Mouse (Mus musculus): ENCODE measurements around the gene Nfam1. TPM values are rescaled to one million over a fixed set of nuclear protein-coding genes. Genes with fewer than 3 reads are reported as not detected.
A peak's percentile ranks its signal among the peaks of the same experiment; 100 is the strongest.

Nfam1 gene
- polyA plus RNA-seq, 1 experiment from 2014 or later: 10.4 TPM

DNA sequence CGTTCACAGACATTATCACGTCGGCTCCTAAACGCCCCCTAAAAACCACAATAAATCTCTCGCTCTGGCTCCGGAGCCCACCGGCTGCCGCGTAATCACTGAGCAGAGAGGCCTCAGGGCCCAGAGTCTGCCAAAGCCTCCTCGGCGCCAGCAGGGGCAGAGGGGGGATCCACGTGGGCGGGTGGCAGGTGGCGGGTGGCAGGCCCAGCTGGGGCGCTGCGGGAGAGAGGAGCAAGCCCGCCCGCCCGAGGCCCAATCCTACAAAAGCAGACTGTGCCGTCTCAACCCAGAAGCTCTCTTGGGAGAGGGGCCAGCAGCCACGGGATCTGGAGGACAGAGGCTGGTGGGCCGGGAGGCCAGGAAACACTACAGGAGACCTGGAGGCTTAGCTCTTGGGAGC lies 64.7 kb downstream of the Nfam1 start:
- no peak overlapping the region for H3K4me2 ChIP-seq (ENCODE audit: low read depth, low read length)
- H3K27ac ChIP-seq (ENCODE audit: low read depth): no peak overlapping the region
- H3K36me3 ChIP-seq (replicated peaks; ENCODE audit: insufficient read depth, low read length): no peaks in the 10 kb centered on the region
- DNase-seq (peak; percentile 30), ATAC-seq (no peak)
- 11% methylated on average over 22 of the region's 22 CpGs for WGBS (ENCODE audit: insufficient replicate concordance)
- TF ChIP-seq EP300 (IDR thresholded peaks at IDR 0.05; ENCODE audit: low read depth) (no peak), CTCF (IDR thresholded peaks at IDR 0.05; ENCODE audit: low read depth) (no peak)
- H3K9me3 ChIP-seq (ENCODE audit: low read length): no peaks in the 10 kb centered on the region
- peaks cover 19% of the 10 kb centered on the region for H3K27me3 ChIP-seq (ENCODE audit: insufficient read depth, low read length)
- no peak overlapping the region for H3K9ac ChIP-seq (replicated peaks)
- peaks cover 11% of the 10 kb centered on the region for H3K4me1 ChIP-seq (ENCODE audit: insufficient read depth)
- no peak overlapping the region for H3K4me3 ChIP-seq (ENCODE audit: low read depth, low read length)

DNA sequence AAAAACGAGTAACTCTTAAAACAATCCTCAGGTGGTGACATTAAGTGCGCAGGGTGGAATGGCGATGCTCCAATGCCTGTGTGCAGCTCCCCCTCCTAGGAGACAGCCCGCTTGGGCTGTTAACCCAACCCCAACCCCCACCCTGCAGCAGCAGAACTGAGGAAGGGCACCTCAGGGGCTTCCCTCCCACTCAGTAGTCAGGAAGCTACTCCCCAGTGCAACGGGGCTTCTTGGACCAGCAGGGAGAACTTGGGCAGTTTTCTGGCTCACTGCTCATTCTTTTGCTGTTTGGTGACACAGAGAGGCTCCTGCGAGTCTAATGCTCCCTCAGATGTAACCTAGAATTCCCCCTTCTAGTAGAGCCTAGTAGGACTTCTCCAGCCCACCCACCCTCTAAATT lies 65.2 kb downstream of the Nfam1 start:
- ATAC-seq (no peak), DNase-seq (no peak)
- no peak overlapping the region for H3K4me3 ChIP-seq (ENCODE audit: low read depth, low read length)
- H3K4me1 ChIP-seq (ENCODE audit: insufficient read depth): peaks cover 11% of the 10 kb centered on the region
- H3K27ac ChIP-seq (ENCODE audit: low read depth): no peak overlapping the region
- no peak for TF ChIP-seq EP300 (IDR thresholded peaks at IDR 0.05; ENCODE audit: low read depth)
- TF ChIP-seq CTCF (IDR thresholded peaks at IDR 0.05; ENCODE audit: low read depth): no peak
- no peak overlapping the region for H3K9ac ChIP-seq (replicated peaks)
- no peaks in the 10 kb centered on the region for H3K9me3 ChIP-seq (ENCODE audit: low read length)
- peaks cover 21% of the 10 kb centered on the region for H3K27me3 ChIP-seq (ENCODE audit: insufficient read depth, low read length)
- H3K36me3 ChIP-seq (replicated peaks; ENCODE audit: insufficient read depth, low read length): no peaks in the 10 kb centered on the region
- 36% methylated on average over 6 of the region's 6 CpGs for WGBS (ENCODE audit: insufficient replicate concordance)
- H3K4me2 ChIP-seq (ENCODE audit: low read depth, low read length): no peak overlapping the region

DNA sequence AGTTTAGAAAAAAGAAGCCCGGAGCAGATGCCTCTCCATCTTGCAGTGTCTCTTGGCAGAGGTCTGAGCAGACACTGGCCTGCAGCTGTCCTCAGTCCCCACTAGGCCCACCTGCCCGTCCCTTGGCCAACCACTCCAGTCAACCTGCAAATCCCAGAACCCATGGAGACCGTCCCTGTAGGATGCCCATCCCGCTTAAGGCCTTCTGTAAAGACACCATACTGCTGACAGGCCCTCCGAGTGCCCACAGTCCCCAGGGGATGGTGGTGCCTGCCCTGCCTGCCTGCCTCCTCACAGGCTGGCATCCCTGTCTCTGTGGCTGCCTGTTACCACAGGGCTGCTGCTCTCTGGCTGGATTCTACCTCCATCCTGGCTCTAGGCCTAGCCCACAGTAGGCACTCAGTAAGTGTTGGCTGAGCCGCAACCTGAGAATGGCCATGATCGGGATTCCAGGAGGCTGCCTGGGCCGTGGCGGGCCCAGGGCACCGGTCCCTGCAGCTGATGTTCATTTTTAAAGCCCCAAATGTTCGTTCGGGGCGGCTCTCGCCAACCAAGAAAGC lies 68.8 kb downstream of the Nfam1 start:
- DNase-seq (no peak), ATAC-seq (no peak)
- no peak overlapping the region for H3K4me2 ChIP-seq (ENCODE audit: low read depth, low read length)
- WGBS (ENCODE audit: insufficient replicate concordance): 77% methylated on average over 14 of the region's 14 CpGs
- no peaks in the 10 kb centered on the region for H3K9me3 ChIP-seq (ENCODE audit: low read length)
- H3K4me1 ChIP-seq (ENCODE audit: insufficient read depth): peaks cover 5% of the 10 kb centered on the region
- no peak overlapping the region for H3K4me3 ChIP-seq (ENCODE audit: low read depth, low read length)
- H3K9ac ChIP-seq (replicated peaks): no peak overlapping the region
- no peaks in the 10 kb centered on the region for H3K36me3 ChIP-seq (replicated peaks; ENCODE audit: insufficient read depth, low read length)
- TF ChIP-seq EP300 (IDR thresholded peaks at IDR 0.05; ENCODE audit: low read depth): no peak
- TF ChIP-seq CTCF (IDR thresholded peaks at IDR 0.05; ENCODE audit: low read depth): no peak
- no peak overlapping the region for H3K27ac ChIP-seq (ENCODE audit: low read depth)
- peaks cover 57% of the 10 kb centered on the region for H3K27me3 ChIP-seq (ENCODE audit: insufficient read depth, low read length)

DNA sequence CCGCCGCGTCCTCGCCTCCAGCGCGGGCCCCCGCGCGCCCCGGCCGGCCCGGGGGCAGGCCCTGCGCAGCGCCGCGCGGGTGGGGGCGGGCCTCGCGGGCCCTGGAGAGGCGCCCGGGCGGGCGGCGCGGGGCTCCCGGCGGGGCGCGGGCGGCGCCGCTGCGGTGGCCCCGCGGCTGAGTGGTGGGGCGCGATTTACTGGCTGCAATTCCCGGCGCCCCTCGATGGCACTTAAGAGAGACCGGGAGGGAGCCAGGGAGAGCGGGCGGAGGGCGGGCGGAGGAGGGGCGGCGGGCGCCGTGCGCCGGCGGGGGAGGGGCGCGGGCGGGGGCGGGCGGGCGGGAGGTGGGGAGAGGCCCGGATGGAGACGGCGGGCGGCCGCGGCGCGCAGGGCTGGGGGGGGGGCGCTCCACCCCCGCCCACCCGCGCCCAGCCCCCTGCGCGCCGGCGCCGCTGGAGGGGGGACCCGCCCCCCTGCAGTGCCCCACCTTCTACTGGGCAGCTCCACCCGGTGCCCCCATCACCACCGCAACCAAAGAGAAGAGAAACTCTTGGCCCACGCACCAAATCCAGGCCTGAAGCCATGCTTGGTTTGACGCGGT lies 69.5 kb downstream of the Nfam1 start:
- Histone ChIP-seq H3K27ac (ENCODE audit: low read depth) (no peak overlapping the region), H3K9me3 (ENCODE audit: low read length) (no peaks in the 10 kb centered on the region), H3K9ac (replicated peaks) (no peak overlapping the region), H3K36me3 (replicated peaks; ENCODE audit: insufficient read depth, low read length) (no peaks in the 10 kb centered on the region), H3K4me1 (ENCODE audit: insufficient read depth) (no peaks in the 10 kb centered on the region; the same call in 1 of the 2 replicates), H3K27me3 (ENCODE audit: insufficient read depth, low read length) (peaks cover 61% of the 10 kb centered on the region), H3K4me3 (ENCODE audit: low read depth, low read length) (peak overlapping the region; percentile 27; the same call in 1 of the 2 replicates), H3K4me2 (ENCODE audit: low read depth, low read length) (peak overlapping the region; percentile 68)
- DNase-seq: no peak
- TF ChIP-seq CTCF (IDR thresholded peaks at IDR 0.05; ENCODE audit: low read depth): no peak
- TF ChIP-seq EP300 (IDR thresholded peaks at IDR 0.05; ENCODE audit: low read depth): no peak
- 6% methylated on average over 7 of the region's 82 CpGs for WGBS (ENCODE audit: insufficient replicate concordance)
- no peak for ATAC-seq

DNA sequence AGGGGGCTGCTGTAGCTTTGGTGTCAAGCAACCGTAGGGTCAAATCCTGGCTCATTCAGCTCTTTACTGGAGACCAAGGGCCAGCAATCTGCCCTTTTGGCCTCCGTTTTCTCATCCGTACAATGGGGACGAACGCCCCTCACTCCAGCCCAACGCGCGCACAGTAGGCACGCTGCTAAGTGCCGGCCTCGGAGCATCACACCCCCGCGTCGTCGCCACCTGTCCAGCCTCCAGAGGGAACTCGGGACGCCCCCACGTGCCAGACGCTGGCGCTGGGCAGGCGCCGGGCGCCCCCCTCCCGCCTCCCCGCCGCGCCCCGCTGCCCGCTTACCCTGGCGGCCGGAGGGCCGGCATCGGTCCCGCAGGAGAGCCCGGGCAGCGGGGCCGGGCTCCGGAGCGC lies 70.0 kb downstream of the Nfam1 start:
- no peak for DNase-seq
- TF ChIP-seq EP300 (IDR thresholded peaks at IDR 0.05; ENCODE audit: low read depth): no peak
- no peak for TF ChIP-seq CTCF (IDR thresholded peaks at IDR 0.05; ENCODE audit: low read depth)
- no peak overlapping the region for H3K27ac ChIP-seq (ENCODE audit: low read depth)
- 9% methylated on average over 16 of the region's 39 CpGs for WGBS (ENCODE audit: insufficient replicate concordance)
- H3K36me3 ChIP-seq (replicated peaks; ENCODE audit: insufficient read depth, low read length): no peaks in the 10 kb centered on the region
- ATAC-seq: no peak
- no peaks in the 10 kb centered on the region; the same call in 1 of the 2 replicates for H3K4me1 ChIP-seq (ENCODE audit: insufficient read depth)
- no peaks in the 10 kb centered on the region for H3K9me3 ChIP-seq (ENCODE audit: low read length)
- peaks cover 58% of the 10 kb centered on the region for H3K27me3 ChIP-seq (ENCODE audit: insufficient read depth, low read length)
- peak overlapping the region; percentile 68 for H3K4me2 ChIP-seq (ENCODE audit: low read depth, low read length)
- H3K4me3 ChIP-seq (ENCODE audit: low read depth, low read length): peak overlapping the region; percentile 36
- no peak overlapping the region for H3K9ac ChIP-seq (replicated peaks)

DNA sequence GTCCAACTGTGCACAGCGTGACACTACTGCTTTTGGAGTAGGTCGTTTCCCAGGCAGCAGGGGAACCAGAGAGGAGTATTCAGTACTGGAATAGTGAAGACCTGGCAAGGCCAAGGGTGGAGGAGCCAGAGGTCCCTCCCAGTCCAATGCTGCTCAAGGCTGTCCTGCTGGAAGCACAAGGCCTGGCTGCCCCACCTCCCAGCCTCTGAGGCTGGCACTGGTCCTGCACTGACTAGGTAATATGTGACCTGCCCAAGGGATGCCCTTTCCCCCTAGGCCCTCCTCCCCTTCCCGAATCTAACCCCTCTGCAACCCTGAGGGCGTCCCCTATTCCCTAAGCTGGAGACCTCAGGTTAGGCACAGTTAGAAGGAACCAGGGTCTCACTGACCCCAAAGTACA lies 70.6 kb downstream of the Nfam1 start:
- TF ChIP-seq CTCF (IDR thresholded peaks at IDR 0.05; ENCODE audit: low read depth): no peak
- no peak for TF ChIP-seq EP300 (IDR thresholded peaks at IDR 0.05; ENCODE audit: low read depth)
- no peak overlapping the region for H3K9ac ChIP-seq (replicated peaks)
- H3K4me2 ChIP-seq (ENCODE audit: low read depth, low read length): no peak overlapping the region
- peaks cover 58% of the 10 kb centered on the region for H3K27me3 ChIP-seq (ENCODE audit: insufficient read depth, low read length)
- H3K9me3 ChIP-seq (ENCODE audit: low read length): no peaks in the 10 kb centered on the region
- H3K36me3 ChIP-seq (replicated peaks; ENCODE audit: insufficient read depth, low read length): no peaks in the 10 kb centered on the region
- no peak overlapping the region for H3K4me3 ChIP-seq (ENCODE audit: low read depth, low read length)
- H3K27ac ChIP-seq (ENCODE audit: low read depth): no peak overlapping the region
- no peak for ATAC-seq
- DNase-seq: no peak
- WGBS (ENCODE audit: insufficient replicate concordance): 47% methylated on average over 4 of the region's 4 CpGs
- H3K4me1 ChIP-seq (ENCODE audit: insufficient read depth): no peaks in the 10 kb centered on the region; the same call in 1 of the 2 replicates
